Mouse (Mus musculus): ENCODE measurements at regions not wholly inside any gene's neighbourhood (a gene's known extent, or its start where the extent isn't known, plus 50 kb on each side); places are given as distances from the start of the nearest gene placed in this dataset.

GRCm38 (mm10) chr2:73041475-73041874 lies 55.0 kb upstream of the Gm11084 start:
- TF ChIP-seq CTCF (IDR thresholded peaks at IDR 0.05; ENCODE audit: control insufficient read depth, insufficient read depth, low read length), result no peak
- no peak for TF ChIP-seq POLR2A (IDR thresholded peaks at IDR 0.05; ENCODE audit: borderline replicate concordance, control insufficient read depth, low read depth, low read length)
- peaks cover 3% of the 10 kb centered on the region; the same call in 1 of the 2 replicates for H3K4me1 ChIP-seq (ENCODE audit: control insufficient read depth, insufficient read depth, low read length)
- H3K27ac ChIP-seq (ENCODE audit: control insufficient read depth, insufficient read depth, low read depth, low read length, poor library complexity), result peak overlapping the region; percentile 69; the same call in 1 of the 2 replicates
- H3K4me3 ChIP-seq (replicated peaks; ENCODE audit: control insufficient read depth, low read depth, low read length), result no peak overlapping the region
- WGBS, result 48% methylated on average over 5 of the region's 5 CpGs

- Histone ChIP-seq H3K4me1 (ENCODE audit: control insufficient read depth, insufficient read depth, low read length) (peaks cover 3% of the 10 kb centered on the region; the same call in 1 of the 2 replicates), H3K27ac (ENCODE audit: control insufficient read depth, insufficient read depth, low read depth, low read length, poor library complexity) (peak overlapping the region; percentile 39; the same call in 1 of the 2 replicates)
- TF ChIP-seq POLR2A (IDR thresholded peaks at IDR 0.05; ENCODE audit: borderline replicate concordance, control insufficient read depth, low read depth, low read length) (no peak), CTCF (IDR thresholded peaks at IDR 0.05; ENCODE audit: control insufficient read depth, insufficient read depth, low read length) (no peak)
These were observed 53.5 kb upstream of the Gm11084 start for GRCm38 (mm10) chr2:73040031-73040430.

DNA sequence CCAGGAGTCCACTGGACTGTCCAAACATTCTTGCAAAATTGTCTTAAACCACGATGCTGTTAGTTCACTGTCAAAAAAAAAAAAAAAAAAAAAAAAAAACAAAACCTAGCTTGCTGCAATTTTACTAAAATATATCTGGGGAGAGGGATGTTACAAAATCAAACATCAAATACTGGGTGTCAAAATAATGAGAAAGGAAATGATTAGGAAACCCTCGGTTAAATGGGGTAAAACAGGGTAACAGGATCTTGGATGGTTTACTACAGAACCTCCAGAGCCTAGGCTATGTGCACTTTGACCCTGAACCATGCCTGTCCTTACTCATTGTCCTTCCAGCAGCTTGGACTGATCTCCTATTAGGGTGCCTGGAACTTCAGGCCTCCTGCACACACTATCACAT lies 52.8 kb upstream of the Gm11084 start:
- Histone ChIP-seq H3K4me3 (replicated peaks; ENCODE audit: control insufficient read depth, low read depth, low read length) (no peak overlapping the region), H3K4me1 (ENCODE audit: control insufficient read depth, insufficient read depth, low read length) (peaks cover 3% of the 10 kb centered on the region; the same call in 1 of the 2 replicates), H3K27ac (ENCODE audit: control insufficient read depth, insufficient read depth, low read depth, low read length, poor library complexity) (no peak overlapping the region; the same call in 1 of the 2 replicates)
- 31% methylated on average over 2 of the region's 2 CpGs for WGBS
- TF ChIP-seq CTCF (IDR thresholded peaks at IDR 0.05; ENCODE audit: control insufficient read depth, insufficient read depth, low read length), result no peak
- TF ChIP-seq POLR2A (IDR thresholded peaks at IDR 0.05; ENCODE audit: borderline replicate concordance, control insufficient read depth, low read depth, low read length), result no peak

More at GRCm38 (mm10) chr2:73040031-73040430, 53.5 kb upstream of the Gm11084 start:
- no peak overlapping the region for H3K4me3 ChIP-seq (replicated peaks; ENCODE audit: control insufficient read depth, low read depth, low read length)
- 14% methylated on average over 3 of the region's 3 CpGs for WGBS

GRCm38 (mm10) chr2:73038290-73038732 lies 51.8 kb upstream of the Gm11084 start:
- peak overlapping the region; percentile 96 for H3K27ac ChIP-seq (ENCODE audit: control insufficient read depth, insufficient read depth, low read depth, low read length, poor library complexity)
- H3K4me3 ChIP-seq (replicated peaks; ENCODE audit: control insufficient read depth, low read depth, low read length), result peak overlapping the region; percentile 48
- no peak for TF ChIP-seq CTCF (IDR thresholded peaks at IDR 0.05; ENCODE audit: control insufficient read depth, insufficient read depth, low read length)
- TF ChIP-seq POLR2A (IDR thresholded peaks at IDR 0.05; ENCODE audit: borderline replicate concordance, control insufficient read depth, low read depth, low read length), result peak; percentile 82
- peaks cover 3% of the 10 kb centered on the region; the same call in 1 of the 2 replicates for H3K4me1 ChIP-seq (ENCODE audit: control insufficient read depth, insufficient read depth, low read length)
- WGBS, result 57% methylated on average over 16 of the region's 16 CpGs

- peaks cover 3% of the 10 kb centered on the region; the same call in 1 of the 2 replicates for H3K4me1 ChIP-seq (ENCODE audit: control insufficient read depth, insufficient read depth, low read length)
- TF ChIP-seq POLR2A (IDR thresholded peaks at IDR 0.05; ENCODE audit: borderline replicate concordance, control insufficient read depth, low read depth, low read length) (no peak), CTCF (IDR thresholded peaks at IDR 0.05; ENCODE audit: control insufficient read depth, insufficient read depth, low read length) (no peak)
- 41% methylated on average over 13 of the region's 13 CpGs for WGBS
These were observed 50.9 kb upstream of the Gm11084 start for GRCm38 (mm10) chr2:73037266-73038046.

More at GRCm38 (mm10) chr2:73037266-73038046, 50.9 kb upstream of the Gm11084 start:
- Histone ChIP-seq H3K4me3 (replicated peaks; ENCODE audit: control insufficient read depth, low read depth, low read length) (peak overlapping the region; percentile 48), H3K27ac (ENCODE audit: control insufficient read depth, insufficient read depth, low read depth, low read length, poor library complexity) (peak overlapping the region; percentile 96)
